Mouse (Mus musculus) layer of hippocampus, postnatal 10 days (tissue): Measurements from ENCODE around the gene Gpa33. TPM values are rescaled to one million over a fixed set of nuclear protein-coding genes. Genes with fewer than 3 reads are reported as not detected.

Experiments used
- total RNA-seq, 2 experiments: library from RNA; stranded (reverse); gene quantifications; 2 replicates each; pipeline ENCODE4 v1.2.3; 2021

Gpa33 gene
- total RNA-seq, 2 experiments from 2014 or later: not detected

Other genes with a start within 250 kb of the Gpa33 start
- 10 to 100 TPM; 18.6 to 22.2 TPM for gene Pou2f1, start 127.6 kb upstream of the Gpa33 start, total RNA-seq
- gene Dusp27, start 2.3 kb upstream of the Gpa33 start, total RNA-seq: under 1 TPM; 0.23 to 0.58 TPM
- under 1 TPM in 1 of 2 experiments, not detected in 1; 0.42 TPM for gene Mael, start 108.5 kb downstream of the Gpa33 start, total RNA-seq
- 10 to 100 TPM; 89.2 to 90.3 TPM for gene Ildr2, start 123.9 kb downstream of the Gpa33 start, total RNA-seq
- gene Tada1, start 248.9 kb downstream of the Gpa33 start, total RNA-seq: 10 to 100 TPM; 36.6 to 38.9 TPM